Mouse (Mus musculus): Measurements from ENCODE around the gene Nkd1.

The Nkd1 gene

DNA sequence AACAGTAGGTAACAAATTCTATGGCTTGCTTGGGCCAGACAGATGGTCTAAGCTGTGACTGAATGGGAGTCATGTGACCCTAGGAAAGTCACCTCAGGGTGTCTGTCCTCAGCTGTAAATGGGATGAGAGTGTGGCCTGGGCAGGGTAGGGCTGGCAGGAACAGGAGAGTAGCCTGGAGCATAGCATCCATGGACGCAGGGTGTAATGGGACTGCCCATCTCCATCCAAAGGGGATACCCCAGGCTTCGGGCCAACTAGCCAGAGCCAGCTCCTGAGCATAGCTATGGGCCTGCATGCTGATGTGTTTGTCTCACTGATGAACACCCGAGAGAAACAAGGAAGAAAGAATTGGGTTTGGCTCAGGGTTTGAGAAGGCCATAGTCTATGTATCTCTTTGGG is 103.1 kb downstream of the Nkd1 start:
- no peak for DNase-seq

DNA sequence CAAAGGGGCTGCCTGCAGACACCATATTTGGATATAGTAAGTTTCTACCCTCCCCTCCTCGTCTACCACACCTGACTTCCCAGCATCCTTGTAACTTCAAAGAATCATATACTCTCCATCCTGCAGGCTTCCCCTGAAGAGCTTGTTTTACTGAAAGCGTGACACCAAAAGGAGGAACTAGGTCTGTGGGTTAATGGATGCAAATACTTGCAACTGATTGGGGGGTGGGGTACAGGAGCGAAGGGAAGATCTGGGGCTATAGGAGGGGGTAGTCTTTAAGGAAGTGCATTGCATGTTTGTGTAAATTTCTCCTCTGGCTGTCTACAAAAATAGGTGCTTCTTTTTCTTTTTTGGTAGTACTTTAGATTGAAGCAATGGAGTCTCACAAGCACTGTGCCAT is 105.3 kb downstream of the Nkd1 start:
- no peak for DNase-seq

DNA sequence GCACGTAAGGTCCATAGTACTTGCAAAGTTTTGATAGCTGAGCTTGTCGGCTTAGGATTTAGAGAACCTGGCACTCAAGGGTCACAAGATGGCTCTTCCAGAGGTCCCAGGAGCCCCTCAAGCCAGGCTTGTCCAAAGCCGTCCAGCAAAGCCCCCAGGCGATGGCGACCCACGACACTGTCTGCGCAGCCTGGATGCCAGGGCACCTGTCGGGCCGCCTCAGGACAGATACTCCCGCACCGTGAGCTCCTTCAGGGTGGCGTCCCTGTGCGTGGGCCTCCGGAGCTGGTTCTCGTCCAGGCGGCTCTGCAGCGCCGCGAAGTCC is 105.7 kb downstream of the Nkd1 start:
- DNase-seq: no peak

DNA sequence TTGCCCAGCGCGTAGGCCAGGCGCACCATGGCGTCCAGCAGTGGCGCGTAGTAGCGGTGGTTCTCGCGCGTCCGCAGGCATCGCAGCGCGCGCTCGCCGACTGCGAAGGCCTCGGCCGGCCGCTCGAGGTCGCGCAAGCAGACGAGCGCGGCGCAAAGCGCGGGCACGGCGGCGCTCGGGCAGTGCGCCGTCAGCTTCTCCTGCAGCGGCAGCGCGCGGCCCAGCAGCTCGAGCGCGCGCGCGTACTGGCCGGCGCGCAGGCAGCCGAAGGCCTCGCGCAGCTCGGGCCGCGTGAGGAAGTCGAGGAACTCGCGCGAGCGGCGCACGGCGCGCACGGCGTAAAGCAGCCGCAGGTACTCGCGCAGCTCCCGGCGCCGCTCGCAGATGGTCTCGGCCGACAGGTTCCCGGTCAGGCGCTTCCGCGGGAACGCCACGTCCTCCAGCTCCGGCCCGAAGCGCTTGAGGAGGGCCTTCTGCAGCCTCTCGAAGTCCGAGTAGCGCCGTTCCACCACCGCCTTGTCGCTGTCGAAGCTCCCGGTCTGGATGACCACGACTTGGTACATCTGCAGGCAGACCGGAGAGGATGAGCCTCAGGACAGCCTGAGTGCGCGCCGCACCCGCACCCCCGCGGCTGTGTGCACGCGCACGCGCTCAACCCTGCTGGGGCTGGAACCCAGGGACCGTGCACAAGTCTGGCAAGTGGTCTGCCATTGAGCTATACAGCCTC is 106.3 kb downstream of the Nkd1 start:
- DNase-seq: no peak

DNA sequence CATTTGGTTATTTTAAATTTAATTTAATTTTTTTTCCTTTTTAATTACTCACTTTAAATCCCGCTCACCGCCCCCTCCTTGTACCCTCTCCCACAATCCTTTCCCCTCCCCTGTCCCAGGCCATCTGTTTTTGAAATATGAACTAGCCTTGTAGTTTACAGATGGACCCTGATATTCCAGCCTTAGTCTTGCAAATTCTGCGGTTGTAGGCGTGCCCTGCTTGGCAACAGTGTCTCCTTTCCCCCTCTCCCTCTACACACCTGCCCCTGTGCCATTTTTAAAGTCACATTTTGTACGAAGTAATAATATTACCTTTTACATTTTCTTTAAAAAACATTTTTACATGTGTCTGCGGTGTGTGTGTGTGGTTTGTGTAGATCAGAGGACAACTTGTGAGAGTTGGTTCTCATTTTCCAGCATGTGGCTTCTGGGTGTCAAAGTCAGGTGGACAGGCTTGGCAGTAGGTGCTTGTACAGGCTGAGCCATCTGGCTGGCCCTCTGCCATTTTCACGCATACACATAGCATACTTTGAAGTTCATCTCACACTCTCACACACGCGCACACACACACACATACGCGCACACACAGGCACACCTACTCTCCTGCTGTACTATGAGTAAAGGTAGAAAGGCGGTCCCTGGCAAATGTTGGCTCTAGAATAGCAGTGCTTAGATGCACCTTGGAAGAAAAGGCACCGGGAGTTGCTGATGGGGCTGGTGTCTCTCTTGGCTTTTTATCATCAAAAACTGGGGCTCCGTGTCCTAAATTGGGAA is 107.0 kb downstream of the Nkd1 start:
- no peak for DNase-seq

DNA sequence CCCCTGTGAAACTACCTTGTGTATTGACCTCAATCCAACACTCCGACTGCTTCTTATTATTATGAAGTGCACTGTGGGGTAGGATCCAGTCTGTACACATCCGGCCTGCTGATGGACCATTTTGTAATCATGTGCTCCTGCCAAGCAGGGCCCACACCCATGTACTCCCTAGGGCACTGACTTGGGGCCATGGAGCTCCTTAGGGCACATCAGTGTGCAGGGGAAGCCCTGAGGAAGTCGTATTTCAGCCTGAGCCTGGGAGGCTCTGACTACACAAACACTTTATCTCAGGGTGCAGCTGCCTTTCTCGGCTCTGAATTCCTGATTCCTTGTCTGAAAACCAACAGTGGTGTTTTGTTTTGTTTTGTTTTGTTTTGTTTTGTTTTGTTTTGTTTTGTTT is 109.1 kb downstream of the Nkd1 start:
- DNase-seq: no peak

DNA sequence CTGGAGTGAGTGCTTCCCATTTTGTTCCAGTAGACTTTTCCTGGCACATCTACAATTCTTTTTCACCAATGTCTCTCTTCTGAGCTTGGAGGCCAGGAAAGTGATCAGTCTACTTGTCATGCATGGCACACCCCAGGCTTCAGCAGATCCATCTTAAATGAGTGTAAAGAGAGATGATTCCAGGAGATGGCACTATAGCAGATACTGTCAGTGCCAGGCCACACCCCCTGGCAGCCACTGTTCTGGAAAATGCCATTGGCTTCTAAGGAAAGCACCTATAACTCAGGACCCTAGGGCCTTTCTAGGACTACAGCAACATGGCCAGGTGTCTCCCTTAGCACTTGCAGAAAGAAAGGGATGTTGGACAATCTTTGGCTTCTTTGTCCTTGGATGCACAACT is 109.9 kb downstream of the Nkd1 start:
- peak; percentile 33 for DNase-seq

DNA sequence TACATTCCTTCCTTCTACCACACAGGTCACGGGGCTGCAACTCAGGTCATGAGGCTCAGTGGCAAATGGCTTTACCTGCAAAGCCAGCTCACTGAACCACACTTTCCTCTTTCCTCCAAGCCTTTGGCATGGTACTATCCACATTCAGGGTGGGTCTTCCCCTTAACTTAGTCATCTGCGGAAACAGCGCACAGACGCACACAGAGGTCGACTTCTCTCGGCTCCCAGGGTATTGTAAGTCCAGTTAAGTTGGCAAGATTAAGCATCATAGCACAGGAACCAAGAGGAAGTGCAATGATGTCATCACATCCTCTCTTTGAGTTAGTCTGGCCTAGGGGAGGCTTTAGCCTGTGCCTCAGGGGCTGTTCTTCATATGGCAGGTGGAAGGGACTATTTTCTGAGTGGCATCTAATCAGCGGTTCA is 112.2 kb downstream of the Nkd1 start:
- no peak for DNase-seq

DNA sequence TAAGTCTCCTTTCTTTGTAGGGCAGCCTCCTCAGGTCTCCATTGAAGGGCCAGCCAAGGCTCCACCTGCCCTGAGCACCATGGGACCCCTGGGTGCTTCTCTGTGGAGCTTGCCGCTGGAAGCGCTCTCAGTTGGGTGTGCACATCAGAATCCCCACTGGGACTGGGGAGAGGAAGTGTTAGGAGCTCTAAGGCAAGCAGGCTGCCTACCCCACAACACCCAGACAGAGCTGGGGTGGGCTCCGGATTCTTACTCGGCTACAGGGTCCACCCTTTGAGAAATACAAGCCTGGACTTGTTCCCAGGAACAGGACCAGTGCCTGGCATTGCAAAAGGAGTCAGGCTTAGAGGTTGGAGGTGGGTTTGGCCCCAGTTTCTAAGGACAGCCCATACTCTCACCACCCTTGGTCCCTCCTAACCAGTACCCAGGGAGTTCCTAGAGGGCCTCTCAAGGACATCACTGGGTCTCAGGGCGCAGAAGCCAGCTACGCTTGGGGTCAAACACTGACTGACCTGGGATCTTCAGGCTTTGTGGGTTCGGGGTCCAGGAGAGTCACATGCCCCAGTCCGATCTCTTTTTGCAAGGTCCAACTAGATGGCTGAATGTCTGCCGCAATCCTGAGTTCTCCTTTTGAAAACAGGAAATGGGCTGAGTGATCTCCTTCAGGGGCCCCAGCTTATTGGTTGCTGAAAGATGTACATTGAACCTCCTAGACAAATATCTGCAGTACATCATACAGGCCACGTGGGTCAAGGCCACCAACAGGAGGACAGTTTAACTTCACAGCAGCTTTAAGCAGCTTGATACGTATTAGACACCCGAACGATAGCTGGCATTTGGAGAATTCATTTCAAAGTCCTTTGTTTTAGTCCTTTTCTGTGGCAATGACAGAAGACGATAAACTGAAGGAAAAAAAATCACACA is 114.6 kb downstream of the Nkd1 start, which contains the start of gene Snx20:
Gene Snx20 (minus strand): TSS at position 655 of the 924 bp plus-strand sequence.
- DNase-seq: peak; percentile 62

DNA sequence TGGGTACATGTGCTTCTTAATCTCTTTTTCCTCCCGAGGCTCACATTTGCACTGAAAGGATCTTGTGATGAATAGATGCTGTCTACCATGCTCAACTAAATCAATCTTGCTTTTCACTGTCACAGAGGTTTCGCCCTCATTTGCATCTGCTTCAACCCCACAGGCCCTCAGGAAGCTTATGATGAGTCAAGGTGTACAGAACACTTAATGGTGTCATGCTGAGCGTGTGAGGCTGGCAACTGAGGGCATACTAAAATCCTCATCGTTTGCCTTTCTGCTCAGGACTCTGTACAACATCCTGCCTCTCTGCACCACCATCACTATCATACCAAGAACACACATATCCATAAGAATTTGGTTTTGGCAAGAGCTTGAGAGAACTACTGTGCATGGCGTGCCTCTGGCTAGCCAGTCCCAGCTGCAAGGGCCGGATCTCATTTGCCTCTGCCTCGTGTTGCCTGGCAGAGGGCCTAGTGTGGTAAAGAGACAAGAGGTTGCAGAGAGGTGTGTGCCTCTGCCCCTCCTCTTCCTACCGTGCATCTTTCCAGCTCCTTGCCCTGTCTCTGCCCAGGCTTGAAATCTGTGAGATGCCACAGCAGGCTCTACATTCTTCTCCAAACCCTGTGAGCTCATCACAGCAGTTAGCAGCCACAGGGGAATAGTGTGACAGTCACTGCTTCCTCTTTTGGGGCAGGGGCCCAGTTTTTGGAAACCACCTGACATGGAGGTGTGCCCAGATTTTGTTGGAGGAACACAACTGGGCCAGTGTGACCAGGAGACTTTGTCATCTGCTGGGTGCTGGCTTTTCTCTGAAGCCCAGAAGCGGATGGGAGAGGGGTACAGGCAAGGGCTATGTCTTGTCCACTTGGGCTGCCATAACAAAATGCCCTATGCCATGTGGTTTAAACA is 116.2 kb downstream of the Nkd1 start:
- DNase-seq: no peak

DNA sequence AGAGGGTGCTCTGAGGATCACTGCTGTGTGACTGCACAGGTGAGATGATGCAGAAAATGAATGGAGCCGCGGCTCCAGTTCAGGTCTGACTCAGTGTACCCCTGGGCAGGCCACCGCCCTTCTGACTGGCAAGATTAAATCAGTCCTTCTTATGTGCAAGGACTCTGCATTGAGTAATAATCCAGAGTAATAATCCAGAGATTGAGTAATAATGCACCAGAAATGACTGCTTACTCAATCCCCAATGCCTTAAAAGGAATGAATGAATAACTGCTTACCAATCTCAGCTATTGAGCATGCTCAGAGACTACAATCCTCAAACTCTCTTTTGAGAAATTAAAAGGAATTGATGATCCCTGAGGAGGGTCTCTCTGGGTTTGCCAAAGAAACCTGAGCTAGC is 117.8 kb downstream of the Nkd1 start:
- DNase-seq: no peak

DNA sequence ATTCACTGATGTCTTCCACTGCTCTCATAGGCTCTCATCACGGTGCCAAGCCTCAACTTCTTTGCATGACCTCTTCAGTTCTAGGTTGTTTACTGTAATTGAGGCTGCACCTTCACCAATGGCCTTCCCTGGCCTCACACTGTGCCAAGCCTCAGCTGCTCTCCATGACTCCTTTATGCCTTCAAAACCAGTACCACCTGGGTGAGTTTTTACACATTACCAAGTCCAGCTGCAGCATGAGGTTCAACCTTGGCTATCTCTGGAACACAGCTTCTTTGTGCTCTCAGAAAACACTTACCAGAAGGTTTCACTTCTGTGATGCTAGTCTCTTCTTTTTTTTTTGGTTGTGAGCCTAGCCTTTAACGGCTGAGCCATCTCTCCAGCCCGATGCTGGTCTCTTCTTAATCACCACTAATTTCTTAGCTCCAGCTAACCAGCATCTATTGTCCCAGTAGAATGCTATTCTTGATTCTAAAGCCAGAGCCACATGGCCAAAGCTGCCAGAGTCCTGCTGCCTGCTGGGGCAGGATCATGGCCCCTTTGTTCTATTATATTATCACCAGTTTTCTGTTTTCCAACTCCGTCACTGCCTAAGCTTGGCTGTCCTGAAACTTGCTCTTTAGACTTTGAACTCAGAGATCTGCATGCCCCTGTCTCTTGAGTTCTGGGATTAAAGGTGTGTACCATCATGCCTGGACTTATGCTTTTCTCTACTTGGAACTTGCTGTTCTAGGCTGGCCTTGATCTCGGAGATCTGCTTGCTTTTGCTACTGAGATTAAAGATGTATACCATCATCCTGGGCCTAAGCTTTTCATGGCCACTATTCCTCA is 121.8 kb downstream of the Nkd1 start:
- no peak for DNase-seq
